Mouse (Mus musculus) limb, embryonic 13.5 days (tissue): ENCODE measurements around the gene Stk19. TPM values are rescaled to one million over a fixed set of nuclear protein-coding genes. Genes with fewer than 3 reads are reported as not detected.

Experiments used
- microRNA-seq: library from miRNA; unstranded; fragments of <30 nt; microRNA quantifications from one replicate; pipeline ENCODE4, GENCODE M21; 2016
- polyA plus RNA-seq: library from polyadenylated mRNA; unstranded; fragments of >200 nt; fragmentation: Nextera tagmentation; extraction: Ambion mirVana; gene quantifications from 2 replicates; pipeline ENCODE4 v1.2.1, GENCODE M21; 2015

The Stk19 gene
- polyA plus RNA-seq, 1 experiment from 2014 or later, result 28.7 TPM

Small RNA genes lying within 50 kb of the gene (microRNA-seq; reads per million reads assigned to microRNA genes)
- gene Mir6970 (not detected), gene Mir6971 (0.70 reads per million), gene Mir6972 (not detected)

Other genes starting within 250 kb of the Stk19 start
- 4.0 and 5.8 TPM in 2 replicates for gene Gpsm3, start 247.1 kb downstream of the Stk19 start, polyA plus RNA-seq
- gene Pbx2, start 245.7 kb downstream of the Stk19 start, polyA plus RNA-seq, result 17.6 and 18.9 TPM in 2 replicates
- gene Ager, start 239.1 kb downstream of the Stk19 start, polyA plus RNA-seq, result 3.5 TPM in 2 replicates
- 133 and 135 TPM in 2 replicates for gene Rnf5, start 233.3 kb downstream of the Stk19 start, polyA plus RNA-seq
- gene Agpat1, start 232.7 kb downstream of the Stk19 start, polyA plus RNA-seq, result 52.9 and 58.4 TPM in 2 replicates
- 6.6 and 7.3 TPM in 2 replicates for gene Egfl8, start 221.0 kb downstream of the Stk19 start, polyA plus RNA-seq
- 22.8 and 24.4 TPM in 2 replicates for gene Ppt2, start 208.4 kb downstream of the Stk19 start, polyA plus RNA-seq
- gene Prrt1, start 207.4 kb downstream of the Stk19 start, polyA plus RNA-seq, result 0.25 and 0.40 TPM in 2 replicates
- gene Fkbpl, start 192.2 kb downstream of the Stk19 start, polyA plus RNA-seq, result 16.5 and 18.8 TPM in 2 replicates
- 97.6 and 99.6 TPM in 2 replicates for gene Atf6b, start 189.8 kb downstream of the Stk19 start, polyA plus RNA-seq
- 0.09 TPM in 2 replicates for gene Tnxb, start 166.4 kb downstream of the Stk19 start, polyA plus RNA-seq
- gene C4b, start 93.1 kb downstream of the Stk19 start, polyA plus RNA-seq, result 0.06 and 0.17 TPM in 2 replicates
- 0.18 TPM in 1 of 2 replicates, not detected in the other for gene Cyp21a1, start 32.4 kb downstream of the Stk19 start, polyA plus RNA-seq
- gene Dxo, start 74 bp upstream of the Stk19 start, polyA plus RNA-seq, result 62.8 and 74.3 TPM in 2 replicates
- 54.0 and 55.2 TPM in 2 replicates for gene Skiv2l, start 13.3 kb upstream of the Stk19 start, polyA plus RNA-seq
- gene Nelfe, start 13.4 kb upstream of the Stk19 start, polyA plus RNA-seq, result 114 and 126 TPM in 2 replicates
- 1.9 and 2.0 TPM in 2 replicates for gene Cfb, start 25.6 kb upstream of the Stk19 start, polyA plus RNA-seq
- gene Zbtb12, start 42.5 kb upstream of the Stk19 start, polyA plus RNA-seq, result 5.4 TPM in 2 replicates
- not detected in 2 replicates for gene Gm20547, start 45.1 kb upstream of the Stk19 start, polyA plus RNA-seq
- gene C2, start 61.3 kb upstream of the Stk19 start, polyA plus RNA-seq, result 1.6 and 2.4 TPM in 2 replicates
- 97.0 and 103 TPM in 2 replicates for gene Ehmt2, start 61.5 kb upstream of the Stk19 start, polyA plus RNA-seq
- gene Slc44a4, start 77.5 kb upstream of the Stk19 start, polyA plus RNA-seq, result 0.14 TPM in 1 of 2 replicates, not detected in the other
- gene Neu1, start 94.3 kb upstream of the Stk19 start, polyA plus RNA-seq, result 20.0 and 21.0 TPM in 2 replicates
- 0.32 and 0.43 TPM in 2 replicates for gene Hspa1b, start 122.3 kb upstream of the Stk19 start, polyA plus RNA-seq
- gene Gm20481, start 133.0 kb upstream of the Stk19 start, polyA plus RNA-seq, result not detected in 2 replicates
- 3.7 and 4.4 TPM in 2 replicates for gene Hspa1a, start 135.2 kb upstream of the Stk19 start, polyA plus RNA-seq
- 0.49 and 0.81 TPM in 2 replicates for gene Hspa1l, start 135.8 kb upstream of the Stk19 start, polyA plus RNA-seq
- 196 and 200 TPM in 2 replicates for gene Lsm2, start 144.9 kb upstream of the Stk19 start, polyA plus RNA-seq
- gene Vars, start 164.0 kb upstream of the Stk19 start, polyA plus RNA-seq, result 102 and 110 TPM in 2 replicates
- 0.17 TPM in 2 replicates for gene Vwa7, start 179.6 kb upstream of the Stk19 start, polyA plus RNA-seq
- gene Sapcd1, start 191.1 kb upstream of the Stk19 start, polyA plus RNA-seq, result 7.2 and 8.2 TPM in 2 replicates
- 2.6 and 4.6 TPM in 2 replicates for gene Msh5, start 209.8 kb upstream of the Stk19 start, polyA plus RNA-seq
- gene Clic1, start 213.0 kb upstream of the Stk19 start, polyA plus RNA-seq, result 247 and 266 TPM in 2 replicates
- gene Ddah2, start 222.1 kb upstream of the Stk19 start, polyA plus RNA-seq, result 423 and 428 TPM in 2 replicates
- gene Ly6g6c, start 228.4 kb upstream of the Stk19 start, polyA plus RNA-seq, result 0.15 TPM in 1 of 2 replicates, not detected in the other
- gene Mpig6b, start 229.2 kb upstream of the Stk19 start, polyA plus RNA-seq, result 0.29 and 0.71 TPM in 2 replicates
- gene Ly6g6e, start 240.0 kb upstream of the Stk19 start, polyA plus RNA-seq, result 2.0 and 3.4 TPM in 2 replicates
- gene Ly6g6d, start 241.1 kb upstream of the Stk19 start, polyA plus RNA-seq, result 0.57 and 0.65 TPM in 2 replicates
- 0.17 and 0.28 TPM in 2 replicates for gene Ly6g6f, start 248.7 kb upstream of the Stk19 start, polyA plus RNA-seq